Mouse (Mus musculus): ENCODE results near the gene Ripk3. TPM values are rescaled to one million over a fixed set of nuclear protein-coding genes. Genes with fewer than 3 reads are reported as not detected.
A peak's percentile ranks its signal among the peaks of the same experiment; 100 is the strongest.
"Not testable (repeated sequence)": the region's sequence is repeated elsewhere in the genome, so short reads cannot be mapped to it uniquely, and the experiment has no call there.

Gene Ripk3
- polyA plus RNA-seq, 1 experiment from 2014 or later: 1.7 TPM

DNA sequence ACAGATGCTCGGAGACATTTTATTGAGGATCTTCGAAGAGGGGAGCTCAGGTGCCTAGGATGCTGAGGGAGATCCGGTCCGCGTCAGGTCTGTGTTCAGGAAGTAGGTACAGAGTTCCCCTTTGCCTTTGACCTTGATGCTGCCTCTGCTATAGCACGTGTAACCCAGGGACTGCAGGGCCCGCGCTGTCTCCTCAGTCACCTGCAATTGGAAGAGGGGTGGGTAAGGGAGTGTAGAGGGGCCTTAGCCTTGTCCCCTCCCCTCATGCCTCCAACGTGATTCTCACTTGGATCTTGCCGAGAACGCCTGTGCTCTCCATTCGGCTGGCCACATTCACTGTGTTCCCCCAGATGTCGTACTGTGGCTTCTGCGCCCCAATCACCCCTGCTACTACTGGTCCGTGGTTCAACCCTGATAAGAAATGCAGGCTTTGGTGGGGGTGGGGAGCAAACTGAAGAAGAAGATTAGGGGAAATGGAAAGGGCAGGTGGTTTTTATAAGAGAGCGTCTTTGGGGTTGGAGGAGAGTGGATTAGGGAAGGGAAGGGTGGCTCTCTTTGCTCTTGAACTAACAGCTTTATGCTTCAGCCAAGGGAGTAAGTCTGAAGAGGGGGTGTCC lies 19.5 kb downstream of the Ripk3 start:
- Histone ChIP-seq H3K9me3 (replicated peaks; ENCODE audit: control insufficient read depth, low read length, poor library complexity, severe bottlenecking) (no peaks in the 10 kb centered on the region), H3K4me1 (ENCODE audit: control insufficient read depth, insufficient read depth, low read length) (peaks cover 3% of the 10 kb centered on the region; the same call in 1 of the 2 replicates), H3K36me3 (ENCODE audit: control insufficient read depth, insufficient read depth, low read length) (no peaks in the 10 kb centered on the region), H3K4me2 (ENCODE audit: low read length) (no peak overlapping the region), H3K27me3 (ENCODE audit: control insufficient read depth, insufficient read depth, low read depth, low read length) (peaks cover 25% of the 10 kb centered on the region), H3K9ac (ENCODE audit: low read depth, low read length) (no peak overlapping the region), H3K27ac (ENCODE audit: low read length) (no peak overlapping the region), H3K4me3 (ENCODE audit: low read depth, low read length) (no peak overlapping the region)
- 74% methylated on average over 16 of the region's 16 CpGs for WGBS
- no peak for ATAC-seq

DNA sequence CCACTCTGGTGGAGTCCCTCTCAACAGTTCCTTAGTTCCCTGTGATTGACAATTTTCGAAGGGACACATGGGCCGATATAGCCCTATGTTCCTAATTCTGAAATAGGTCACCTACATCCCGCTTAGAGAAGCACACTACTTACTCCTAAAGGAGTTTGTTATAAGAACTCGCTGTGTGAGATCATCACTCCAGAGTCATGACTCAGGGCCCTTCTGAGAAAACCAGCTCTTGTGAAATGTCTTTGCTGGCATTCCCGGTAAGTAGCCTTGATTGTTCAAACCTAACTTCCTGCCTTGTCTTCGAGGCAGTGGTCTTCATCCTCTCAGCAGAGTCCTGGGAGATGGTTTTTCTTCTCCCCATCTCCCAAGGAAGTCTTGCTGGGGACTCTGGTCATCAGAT lies 20.1 kb downstream of the Ripk3 start:
- 86% methylated on average over 6 of the region's 6 CpGs for WGBS
- ATAC-seq: no peak
- no peak overlapping the region for H3K4me2 ChIP-seq (ENCODE audit: low read length)
- H3K4me3 ChIP-seq (ENCODE audit: low read depth, low read length): no peak overlapping the region
- H3K9me3 ChIP-seq (replicated peaks; ENCODE audit: control insufficient read depth, low read length, poor library complexity, severe bottlenecking): no peaks in the 10 kb centered on the region
- H3K9ac ChIP-seq (ENCODE audit: low read depth, low read length): no peak overlapping the region
- H3K4me1 ChIP-seq (ENCODE audit: control insufficient read depth, insufficient read depth, low read length): peaks cover 3% of the 10 kb centered on the region; the same call in 1 of the 2 replicates
- peaks cover 26% of the 10 kb centered on the region for H3K27me3 ChIP-seq (ENCODE audit: control insufficient read depth, insufficient read depth, low read depth, low read length)
- no peak overlapping the region for H3K27ac ChIP-seq (ENCODE audit: low read length)
- no peaks in the 10 kb centered on the region for H3K36me3 ChIP-seq (ENCODE audit: control insufficient read depth, insufficient read depth, low read length)

DNA sequence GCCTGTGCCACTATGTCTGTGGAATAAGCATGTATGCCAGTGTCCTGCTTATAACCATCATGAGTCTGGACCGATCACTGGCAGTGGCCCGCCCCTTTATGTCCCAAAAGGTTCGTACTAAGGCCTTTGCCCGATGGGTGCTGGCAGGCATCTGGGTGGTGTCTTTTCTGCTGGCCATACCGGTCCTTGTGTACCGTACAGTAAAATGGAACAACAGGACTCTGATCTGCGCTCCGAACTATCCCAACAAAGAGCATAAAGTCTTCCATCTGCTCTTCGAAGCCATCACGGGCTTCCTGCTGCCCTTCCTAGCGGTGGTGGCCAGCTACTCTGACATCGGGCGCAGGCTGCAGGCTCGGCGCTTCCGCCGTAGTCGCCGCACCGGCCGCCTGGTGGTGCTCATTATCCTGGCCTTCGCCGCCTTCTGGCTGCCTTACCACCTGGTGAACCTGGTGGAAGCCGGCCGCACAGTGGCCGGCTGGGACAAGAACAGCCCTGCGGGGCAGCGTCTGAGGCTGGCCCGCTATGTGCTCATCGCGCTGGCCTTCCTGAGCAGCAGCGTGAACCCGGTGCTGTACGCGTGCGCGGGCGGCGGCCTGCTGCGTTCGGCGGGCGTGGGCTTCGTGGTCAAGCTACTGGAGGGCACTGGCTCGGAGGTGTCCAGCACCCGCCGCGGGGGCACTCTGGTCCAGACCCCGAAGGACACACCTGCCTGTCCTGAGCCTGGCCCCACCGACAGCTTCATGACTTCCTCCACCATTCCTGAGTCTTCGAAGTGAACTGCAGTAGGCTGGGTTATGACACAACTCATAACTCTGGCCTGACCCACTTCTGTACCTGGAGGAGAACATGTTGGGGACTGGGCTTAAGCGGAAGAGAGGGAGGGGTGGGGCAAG lies 20.9 kb downstream of the Ripk3 start:
- peak; percentile 72 for ATAC-seq

DNA sequence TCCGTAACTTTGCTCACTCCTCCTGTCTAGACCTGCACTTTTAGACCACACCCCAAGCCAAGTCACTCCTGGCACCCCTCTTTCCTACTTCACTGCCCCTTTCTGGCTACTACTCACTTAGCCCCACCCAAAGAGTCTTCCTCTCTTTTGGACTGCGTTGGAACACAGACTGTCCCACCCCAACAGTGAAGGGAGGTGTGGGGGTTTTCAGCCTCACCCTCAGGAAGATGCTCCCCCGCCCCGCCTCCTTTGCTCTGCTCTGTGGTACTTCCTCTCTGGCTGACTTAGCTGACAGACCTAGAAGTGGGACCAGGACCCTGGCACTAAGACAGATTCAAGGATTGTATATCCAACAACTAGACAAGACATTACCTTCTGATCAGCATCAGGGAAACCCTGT lies 23.0 kb downstream of the Ripk3 start, which contains the start of gene Ltb4r1:
Ltb4r1 (plus strand) TSS at position 267 of the 400 bp plus-strand sequence.
- H3K9me3 ChIP-seq (replicated peaks; ENCODE audit: control insufficient read depth, low read length, poor library complexity, severe bottlenecking): no peaks in the 10 kb centered on the region
- H3K27ac ChIP-seq (ENCODE audit: low read length): no peak within 1 kb of the TSS
- H3K9ac ChIP-seq (ENCODE audit: low read depth, low read length): no peak within 1 kb of the TSS
- no peak for ATAC-seq
- H3K36me3 ChIP-seq (ENCODE audit: control insufficient read depth, insufficient read depth, low read length): no peaks in the 10 kb centered on the region
- 73% methylated on average over 4 of the region's 4 CpGs for WGBS
- H3K27me3 ChIP-seq (ENCODE audit: control insufficient read depth, insufficient read depth, low read depth, low read length): peaks cover 38% of the 10 kb centered on the region
- no peak within 1 kb of the TSS for H3K4me3 ChIP-seq (ENCODE audit: low read depth, low read length)
- H3K4me2 ChIP-seq (ENCODE audit: low read length): no peak within 1 kb of the TSS
- peaks cover 10% of the 10 kb centered on the region for H3K4me1 ChIP-seq (ENCODE audit: control insufficient read depth, insufficient read depth, low read length)

More for the DNA sequence above, 20.9 kb downstream of the Ripk3 start:
- Histone ChIP-seq H3K4me3 (ENCODE audit: low read depth, low read length) (peak overlapping the region; percentile 48), H3K9ac (ENCODE audit: low read depth, low read length) (peak overlapping the region; percentile 71), H3K36me3 (ENCODE audit: control insufficient read depth, insufficient read depth, low read length) (no peaks in the 10 kb centered on the region), H3K9me3 (replicated peaks; ENCODE audit: control insufficient read depth, low read length, poor library complexity, severe bottlenecking) (no peaks in the 10 kb centered on the region), H3K4me1 (ENCODE audit: control insufficient read depth, insufficient read depth, low read length) (peaks cover 3% of the 10 kb centered on the region; the same call in 1 of the 2 replicates), H3K27ac (ENCODE audit: low read length) (no peak overlapping the region), H3K27me3 (ENCODE audit: control insufficient read depth, insufficient read depth, low read depth, low read length) (peaks cover 30% of the 10 kb centered on the region), H3K4me2 (ENCODE audit: low read length) (peak overlapping the region; percentile 89)
- 13% methylated on average over 52 of the region's 52 CpGs for WGBS

DNA sequence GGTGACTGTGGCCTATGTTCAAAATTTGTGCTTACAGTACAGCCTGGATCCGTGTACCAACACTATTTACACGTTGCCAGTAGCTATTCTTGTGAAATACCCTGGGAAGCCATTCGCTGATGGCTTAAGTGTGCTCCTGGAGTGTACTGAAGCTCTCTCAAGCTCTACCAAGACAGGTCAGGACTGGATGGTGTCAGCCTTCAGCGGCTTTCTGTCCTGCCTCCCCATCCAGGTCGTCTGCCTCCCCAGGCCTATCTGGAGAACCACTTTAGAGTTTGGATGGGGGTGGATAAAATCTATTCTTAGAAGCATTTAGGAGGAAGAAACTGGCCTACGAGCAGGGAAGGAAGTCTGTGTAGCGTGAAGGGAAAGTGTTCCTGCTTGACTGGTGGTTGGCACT lies 25.5 kb downstream of the Ripk3 start:
- Histone ChIP-seq H3K4me2 (ENCODE audit: low read length) (no peak overlapping the region; the same call in none of the 2 replicates), H3K27me3 (ENCODE audit: control insufficient read depth, insufficient read depth, low read depth, low read length) (peaks cover 34% of the 10 kb centered on the region), H3K36me3 (ENCODE audit: control insufficient read depth, insufficient read depth, low read length) (no peaks in the 10 kb centered on the region), H3K4me1 (ENCODE audit: control insufficient read depth, insufficient read depth, low read length) (peaks cover 10% of the 10 kb centered on the region), H3K27ac (ENCODE audit: low read length) (0 out of 2 replicates have a peak overlapping the region, but pooled peaks have one; percentile 77), H3K9ac (ENCODE audit: low read depth, low read length) (0 out of 2 replicates have a peak overlapping the region, but pooled peaks have one; percentile 6), H3K9me3 (replicated peaks; ENCODE audit: control insufficient read depth, low read length, poor library complexity, severe bottlenecking) (no peaks in the 10 kb centered on the region), H3K4me3 (ENCODE audit: low read depth, low read length) (no peak overlapping the region)
- ATAC-seq: no peak
- WGBS: 61% methylated on average over 7 of the region's 7 CpGs

DNA sequence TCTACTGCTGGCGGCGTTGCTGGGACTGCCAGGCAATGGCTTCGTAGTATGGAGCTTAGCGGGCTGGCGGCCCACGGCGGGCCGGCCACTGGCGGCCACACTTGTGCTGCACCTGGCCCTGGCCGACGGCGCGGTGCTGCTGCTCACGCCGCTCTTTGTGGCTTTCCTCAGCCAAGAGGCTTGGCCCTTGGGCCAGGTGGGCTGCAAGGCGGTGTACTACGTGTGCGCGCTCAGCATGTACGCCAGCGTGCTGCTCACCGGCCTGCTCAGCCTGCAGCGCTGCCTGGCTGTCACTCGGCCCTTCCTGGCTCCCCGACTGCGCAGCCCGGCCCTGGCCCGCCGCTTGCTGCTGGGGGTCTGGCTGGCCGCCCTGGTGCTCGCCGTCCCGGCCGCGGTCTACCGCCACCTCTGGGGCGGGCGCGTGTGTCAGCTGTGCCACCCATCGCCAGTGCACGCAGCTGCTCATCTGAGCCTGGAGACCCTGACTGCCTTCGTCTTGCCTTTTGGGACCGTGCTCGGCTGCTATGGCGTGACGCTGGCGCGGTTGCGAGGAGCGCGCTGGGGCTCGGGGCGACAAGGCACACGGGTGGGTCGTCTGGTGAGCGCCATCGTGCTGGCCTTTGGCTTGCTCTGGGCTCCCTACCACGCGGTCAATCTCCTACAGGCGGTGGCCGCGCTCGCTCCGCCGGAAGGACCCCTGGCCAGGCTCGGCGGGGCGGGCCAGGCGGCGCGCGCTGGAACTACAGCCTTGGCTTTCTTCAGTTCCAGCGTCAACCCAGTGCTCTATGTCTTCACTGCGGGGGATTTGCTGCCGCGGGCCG lies 26.5 kb downstream of the Ripk3 start:
- peaks cover 34% of the 10 kb centered on the region for H3K27me3 ChIP-seq (ENCODE audit: control insufficient read depth, insufficient read depth, low read depth, low read length)
- peak overlapping the region; percentile 54 for H3K4me3 ChIP-seq (ENCODE audit: low read depth, low read length)
- H3K9ac ChIP-seq (ENCODE audit: low read depth, low read length): peak overlapping the region; percentile 85
- peak overlapping the region; percentile 77 for H3K27ac ChIP-seq (ENCODE audit: low read length)
- peak overlapping the region; percentile 92 for H3K4me2 ChIP-seq (ENCODE audit: low read length)
- no peaks in the 10 kb centered on the region for H3K9me3 ChIP-seq (replicated peaks; ENCODE audit: control insufficient read depth, low read length, poor library complexity, severe bottlenecking)
- no peaks in the 10 kb centered on the region for H3K36me3 ChIP-seq (ENCODE audit: control insufficient read depth, insufficient read depth, low read length)
- peaks cover 7% of the 10 kb centered on the region for H3K4me1 ChIP-seq (ENCODE audit: control insufficient read depth, insufficient read depth, low read length)
- WGBS: under 1% methylated on average over 77 of the region's 77 CpGs
- ATAC-seq: peak; percentile 81

DNA sequence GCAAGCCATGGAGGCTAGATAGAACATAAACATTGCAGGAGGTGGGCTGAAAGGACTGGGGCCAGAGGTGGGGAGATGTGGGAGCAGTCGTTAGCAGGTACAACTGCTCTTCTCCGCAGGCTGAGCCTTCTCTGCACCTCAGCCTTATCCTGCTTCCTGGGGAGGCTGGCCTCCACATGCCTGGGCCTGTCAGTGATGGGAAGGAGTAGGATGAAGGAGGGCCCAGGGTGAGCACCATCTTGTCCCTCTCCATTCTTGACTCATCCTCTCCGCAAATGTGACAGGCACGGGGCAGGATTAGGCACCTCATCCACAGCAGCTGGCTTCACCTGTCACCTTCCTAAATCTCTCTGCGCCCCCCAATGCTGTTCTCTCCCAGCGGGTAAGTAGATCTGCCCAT lies 27.5 kb downstream of the Ripk3 start, which contains the start of gene Ltb4r2:
Ltb4r2 (plus strand) TSS at position 266 of the 400 bp plus-strand sequence.
- peak within 1 kb of the TSS; percentile 77 for H3K27ac ChIP-seq (ENCODE audit: low read length)

DNA sequence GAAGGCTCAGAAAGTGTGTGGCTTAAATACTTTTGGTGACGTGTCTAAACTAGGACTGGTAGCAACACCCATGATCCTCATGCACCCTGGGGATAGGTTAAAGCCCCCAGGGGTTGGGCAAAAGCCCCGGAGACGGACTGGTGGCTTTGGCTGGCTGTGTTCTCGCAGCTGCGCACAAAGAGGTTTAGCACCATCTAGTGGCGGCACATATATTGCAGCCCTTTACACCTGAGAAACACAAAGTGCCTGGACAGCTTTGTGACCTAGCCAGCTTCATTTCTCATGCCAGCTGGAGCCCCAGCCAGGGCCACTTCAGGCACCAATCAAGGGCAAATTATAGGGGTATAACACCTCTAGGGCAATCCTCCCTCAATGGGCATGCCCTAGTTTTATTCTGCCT lies 28.5 kb downstream of the Ripk3 start:
- not testable (repeated sequence) for H3K9me3 ChIP-seq (replicated peaks; ENCODE audit: control insufficient read depth, low read length, poor library complexity, severe bottlenecking); H3K36me3 ChIP-seq (ENCODE audit: control insufficient read depth, insufficient read depth, low read length); H3K4me3 ChIP-seq (ENCODE audit: low read depth, low read length); H3K4me1 ChIP-seq (ENCODE audit: control insufficient read depth, insufficient read depth, low read length); H3K27ac ChIP-seq (ENCODE audit: low read length); ATAC-seq; H3K9ac ChIP-seq (ENCODE audit: low read depth, low read length)
- peak overlapping the region; percentile 29 for H3K4me2 ChIP-seq (ENCODE audit: low read length)
- WGBS: 0% methylated on average over 6 of the region's 6 CpGs
- peaks cover 21% of the 10 kb centered on the region for H3K27me3 ChIP-seq (ENCODE audit: control insufficient read depth, insufficient read depth, low read depth, low read length)

More for the DNA sequence above, 27.5 kb downstream of the Ripk3 start, which contains the start of gene Ltb4r2:
- no peak for ATAC-seq
- H3K9me3 ChIP-seq (replicated peaks; ENCODE audit: control insufficient read depth, low read length, poor library complexity, severe bottlenecking): no peaks in the 10 kb centered on the region
- H3K36me3 ChIP-seq (ENCODE audit: control insufficient read depth, insufficient read depth, low read length): no peaks in the 10 kb centered on the region
- 75% methylated on average over 6 of the region's 6 CpGs for WGBS
- H3K4me1 ChIP-seq (ENCODE audit: control insufficient read depth, insufficient read depth, low read length): peaks cover 7% of the 10 kb centered on the region
- peaks cover 28% of the 10 kb centered on the region for H3K27me3 ChIP-seq (ENCODE audit: control insufficient read depth, insufficient read depth, low read depth, low read length)
- H3K9ac ChIP-seq (ENCODE audit: low read depth, low read length): peak within 1 kb of the TSS; percentile 85
- peak within 1 kb of the TSS; percentile 92 for H3K4me2 ChIP-seq (ENCODE audit: low read length)
- H3K4me3 ChIP-seq (ENCODE audit: low read depth, low read length): peak within 1 kb of the TSS; percentile 54
